Mouse (Mus musculus) retina, postnatal 7 days (tissue): ENCODE data around the gene Tmem253.

Experiments
- DNase-seq: peaks from one replicate; pipeline ENCODE4 v3.0.0-alpha.2; 2012; ENCODE audit warnings: low read depth, low spot score

Tmem253 gene

GRCm38 (mm10) chr14:52006771-52007170 lies 8.7 kb upstream of the Tmem253 start:
- no peak for DNase-seq

GRCm38 (mm10) chr14:52008321-52009203 lies 6.9 kb upstream of the Tmem253 start:
- DNase-seq, result peak; percentile 83

GRCm38 (mm10) chr14:52009361-52009760 lies 6.1 kb upstream of the Tmem253 start:
- DNase-seq, result no peak

- DNase-seq, result no peak
Observed at GRCm38 (mm10) chr14:52009841-52010240, 5.6 kb upstream of the Tmem253 start.

- peak; percentile 73 for DNase-seq
Observed at GRCm38 (mm10) chr14:52010446-52011111, 4.9 kb upstream of the Tmem253 start.

GRCm38 (mm10) chr14:52011683-52012082 lies 3.8 kb upstream of the Tmem253 start:
- no peak for DNase-seq

- no peak for DNase-seq
Observed at GRCm38 (mm10) chr14:52012085-52012484, 3.4 kb upstream of the Tmem253 start.

GRCm38 (mm10) chr14:52012553-52012952 lies 2.9 kb upstream of the Tmem253 start:
- DNase-seq, result no peak

GRCm38 (mm10) chr14:52013021-52013610 lies 2.3 kb upstream of the Tmem253 start:
- no peak for DNase-seq

- no peak for DNase-seq
Observed at GRCm38 (mm10) chr14:52013771-52014219, 1.7 kb upstream of the Tmem253 start.

GRCm38 (mm10) chr14:52014271-52014760 lies 1.1 kb upstream of the Tmem253 start:
- no peak for DNase-seq

- DNase-seq, result no peak
Observed at GRCm38 (mm10) chr14:52014761-52015311, 622 bp upstream of the Tmem253 start.

- no peak for DNase-seq
Observed at GRCm38 (mm10) chr14:52016625-52017405, 1.4 kb downstream of the Tmem253 start.

GRCm38 (mm10) chr14:52017662-52018061 lies 2.2 kb downstream of the Tmem253 start:
- no peak for DNase-seq

GRCm38 (mm10) chr14:52018248-52019050 lies 3.0 kb downstream of the Tmem253 start:
- no peak for DNase-seq

GRCm38 (mm10) chr14:52019051-52019589 lies 3.7 kb downstream of the Tmem253 start:
- DNase-seq, result no peak

- peak; percentile 96 for DNase-seq
Observed at GRCm38 (mm10) chr14:52019590-52020340, 4.3 kb downstream of the Tmem253 start.

- DNase-seq, result no peak
Observed at GRCm38 (mm10) chr14:52020486-52021137, 5.2 kb downstream of the Tmem253 start, which contains the start of gene Zfp219. Gene Zfp219 (minus strand): TSS chr14:52020733.

- no peak for DNase-seq
Observed at GRCm38 (mm10) chr14:52021138-52021529, 5.7 kb downstream of the Tmem253 start.
